Mouse (Mus musculus) embryonic facial prominence, embryonic 10.5 days (tissue): ENCODE measurements around the gene Cd248. TPM values are rescaled to one million over a fixed set of nuclear protein-coding genes. Genes with fewer than 3 reads are reported as not detected.

Experiments used
- DNase-seq: peaks from one replicate; pipeline ENCODE4 v3.0.0-alpha.2; 2017; ENCODE audit warnings: low spot score
- H3K27ac ChIP-seq: fragments of 300-500 bp; sonication (generic); replicated peaks from 2 replicates; pipeline ENCODE4 v1.5.1; 2016; ENCODE audit warnings: mild to moderate bottlenecking
- H3K27me3 ChIP-seq: fragments of 300-500 bp; sonication (generic); replicated peaks from 2 replicates; pipeline ENCODE4 v1.6.1; 2016; ENCODE audit warnings: low read depth, mild to moderate bottlenecking; ENCODE audit not compliant: poor library complexity, severe bottlenecking
- H3K36me3 ChIP-seq: fragments of 300-500 bp; sonication (generic); replicated peaks from 2 replicates; pipeline ENCODE4 v1.6.1; 2016; ENCODE audit warnings: mild to moderate bottlenecking, moderate library complexity
- H3K4me1 ChIP-seq: fragments of 300-500 bp; sonication (generic); 2 replicates; pipeline ENCODE4 v1.6.1; 2016
- H3K4me3 ChIP-seq: fragments of 300-500 bp; sonication (generic); 2 replicates; pipeline ENCODE4 v1.5.1; 2016; ENCODE audit warnings: mild to moderate bottlenecking, moderate library complexity
- H3K9me3 ChIP-seq: fragments of 300-500 bp; sonication (generic); 2 replicates; pipeline ENCODE4 v1.6.1; 2016; ENCODE audit warnings: mild to moderate bottlenecking
- WGBS: fragments of 180-500 bp; shearing (Covaris S2); methylation state at CpG from one replicate; pipeline ENCODE4 v1.1.7; 2016; 5-methylcytosine and 5-hydroxymethylcytosine counted together
- polyA plus RNA-seq: library from polyadenylated mRNA; unstranded; fragments of >200 nt; fragmentation: Nextera tagmentation; extraction: Ambion mirVana; gene quantifications from 2 replicates; pipeline ENCODE4 v1.2.1, GENCODE M21; 2016

Cd248 gene
- polyA plus RNA-seq, 1 experiment from 2014 or later, result 37.0 TPM

GRCm38 (mm10) chr19:5106731-5107191, 38.9 kb downstream of the Cd248 start, which contains the start of gene Rab1b:
Gene Rab1b, minus strand, starts transcription at chr19:5107072.
- H3K27me3 ChIP-seq, result no peaks in the 10 kb centered on the region
- peak within 1 kb of the TSS; percentile 77 for H3K4me3 ChIP-seq
- peak within 1 kb of the TSS; percentile 97 for H3K27ac ChIP-seq
- peaks cover 78% of the 10 kb centered on the region for H3K36me3 ChIP-seq
- peaks cover 36% of the 10 kb centered on the region for H3K4me1 ChIP-seq
- WGBS, result under 1% methylated on average over 46 of the region's 46 CpGs
- DNase-seq, result peak; percentile 99
- no peaks in the 10 kb centered on the region for H3K9me3 ChIP-seq

- no peaks in the 10 kb centered on the region for H3K9me3 ChIP-seq
- H3K27ac ChIP-seq, result no peak overlapping the region
- H3K4me1 ChIP-seq, result peaks cover 36% of the 10 kb centered on the region
- H3K4me3 ChIP-seq, result peak overlapping the region; percentile 77; the same call in 1 of the 2 replicates
- DNase-seq, result no peak
- WGBS, result 74% methylated on average over 18 of the region's 18 CpGs
- peaks cover 78% of the 10 kb centered on the region for H3K36me3 ChIP-seq
- no peaks in the 10 kb centered on the region for H3K27me3 ChIP-seq
These were observed 39.8 kb downstream of the Cd248 start for GRCm38 (mm10) chr19:5107556-5108270.

GRCm38 (mm10) chr19:5108271-5108575, 40.3 kb downstream of the Cd248 start:
- Histone ChIP-seq H3K9me3 (no peaks in the 10 kb centered on the region), H3K27ac (no peak overlapping the region), H3K4me1 (peaks cover 36% of the 10 kb centered on the region), H3K27me3 (no peaks in the 10 kb centered on the region), H3K4me3 (peak overlapping the region; percentile 77; the same call in 1 of the 2 replicates), H3K36me3 (peaks cover 78% of the 10 kb centered on the region)
- peak; percentile 55 for DNase-seq
- 28% methylated on average over 5 of the region's 5 CpGs for whole genome bisulfite sequencing

GRCm38 (mm10) chr19:5108702-5109101, 40.8 kb downstream of the Cd248 start:
- H3K4me3 ChIP-seq, result no peak overlapping the region
- no peak for DNase-seq
- H3K27ac ChIP-seq, result no peak overlapping the region
- WGBS, result 44% methylated on average over 4 of the region's 4 CpGs
- H3K4me1 ChIP-seq, result peaks cover 36% of the 10 kb centered on the region
- no peaks in the 10 kb centered on the region for H3K9me3 ChIP-seq
- no peaks in the 10 kb centered on the region for H3K27me3 ChIP-seq
- H3K36me3 ChIP-seq, result peaks cover 78% of the 10 kb centered on the region

- H3K27me3 ChIP-seq, result no peaks in the 10 kb centered on the region
- H3K4me1 ChIP-seq, result peaks cover 35% of the 10 kb centered on the region
- H3K36me3 ChIP-seq, result peaks cover 76% of the 10 kb centered on the region
- H3K9me3 ChIP-seq, result no peaks in the 10 kb centered on the region
- whole genome bisulfite sequencing, result 73% methylated on average over 19 of the region's 19 CpGs
- H3K27ac ChIP-seq, result no peak overlapping the region
- H3K4me3 ChIP-seq, result no peak overlapping the region
- peak; percentile 50 for DNase-seq
These were observed 42.0 kb downstream of the Cd248 start for GRCm38 (mm10) chr19:5109659-5110453.

- peaks cover 20% of the 10 kb centered on the region for H3K4me1 ChIP-seq
- peaks cover 70% of the 10 kb centered on the region for H3K36me3 ChIP-seq
- H3K27ac ChIP-seq, result no peak overlapping the region
- H3K9me3 ChIP-seq, result no peaks in the 10 kb centered on the region
- no peak for DNase-seq
- WGBS, result 96% methylated on average over 7 of the region's 7 CpGs
- peaks cover 2% of the 10 kb centered on the region for H3K27me3 ChIP-seq
- H3K4me3 ChIP-seq, result no peak overlapping the region
These were observed 45.9 kb downstream of the Cd248 start for GRCm38 (mm10) chr19:5113783-5114182.

GRCm38 (mm10) chr19:5117494-5118383, 49.9 kb downstream of the Cd248 start:
- no peaks in the 10 kb centered on the region for H3K9me3 ChIP-seq
- peaks cover 23% of the 10 kb centered on the region for H3K4me1 ChIP-seq
- peak overlapping the region; percentile 86 for H3K4me3 ChIP-seq
- H3K27me3 ChIP-seq, result peaks cover 11% of the 10 kb centered on the region
- peak; percentile 95 for DNase-seq
- H3K36me3 ChIP-seq, result peaks cover 30% of the 10 kb centered on the region
- peak overlapping the region; percentile 90 for H3K27ac ChIP-seq
- WGBS, result under 1% methylated on average over 80 of the region's 83 CpGs

GRCm38 (mm10) chr19:5118384-5118698, 50.5 kb downstream of the Cd248 start, which contains the start of gene Klc2:
Gene Klc2, minus strand, starts transcription at chr19:5118560.
- no peak for DNase-seq
- WGBS, result under 1% methylated on average over 18 of the region's 18 CpGs
- H3K9me3 ChIP-seq, result no peaks in the 10 kb centered on the region

More at GRCm38 (mm10) chr19:5118384-5118698, 50.5 kb downstream of the Cd248 start, which contains the start of gene Klc2:
- Histone ChIP-seq H3K27me3 (peaks cover 11% of the 10 kb centered on the region), H3K36me3 (peaks cover 24% of the 10 kb centered on the region), H3K27ac (peak within 1 kb of the TSS; percentile 90), H3K4me1 (peaks cover 23% of the 10 kb centered on the region), H3K4me3 (peak within 1 kb of the TSS; percentile 86)

Other genes with a start within 250 kb of the Cd248 start
- gene Ccs, start 228.7 kb upstream of the Cd248 start, polyA plus RNA-seq, result 52.1 and 52.8 TPM in 2 replicates
- gene Ccdc87, start 228.7 kb upstream of the Cd248 start, polyA plus RNA-seq, result 0.06 and 0.11 TPM in 2 replicates
- gene Ctsf, start 212.9 kb upstream of the Cd248 start, polyA plus RNA-seq, result 26.9 and 28.0 TPM in 2 replicates
- gene Actn3, start 190.2 kb upstream of the Cd248 start, polyA plus RNA-seq, result 5.0 and 6.7 TPM in 2 replicates
- gene Zdhhc24, start 189.4 kb upstream of the Cd248 start, polyA plus RNA-seq, result 10.3 and 13.3 TPM in 2 replicates
- 5.8 and 6.1 TPM in 2 replicates for gene Bbs1, start 161.4 kb upstream of the Cd248 start, polyA plus RNA-seq
- 194 and 203 TPM in 2 replicates for gene Dpp3, start 139.8 kb upstream of the Cd248 start, polyA plus RNA-seq
- gene Peli3, start 125.0 kb upstream of the Cd248 start, polyA plus RNA-seq, result 2.6 and 3.1 TPM in 2 replicates
- 164 and 165 TPM in 2 replicates for gene Mrpl11, start 105.9 kb upstream of the Cd248 start, polyA plus RNA-seq
- gene Npas4, start 77.8 kb upstream of the Cd248 start, polyA plus RNA-seq, result not detected in 2 replicates
- gene Slc29a2, start 44.2 kb upstream of the Cd248 start, polyA plus RNA-seq, result 7.1 and 8.5 TPM in 2 replicates
- 34.7 and 36.1 TPM in 2 replicates for gene B4gat1, start 29.3 kb upstream of the Cd248 start, polyA plus RNA-seq
- 3.1 and 4.2 TPM in 2 replicates for gene AC124502.3, start 29.2 kb upstream of the Cd248 start, polyA plus RNA-seq
- 72.6 and 82.4 TPM in 2 replicates for gene Brms1, start 26.7 kb upstream of the Cd248 start, polyA plus RNA-seq
- gene Rin1, start 17.6 kb upstream of the Cd248 start, polyA plus RNA-seq, result 2.4 and 3.2 TPM in 2 replicates
- gene Tmem151a, start 17.5 kb downstream of the Cd248 start, polyA plus RNA-seq, result 1.4 and 1.9 TPM in 2 replicates
- 70.5 and 73.4 TPM in 2 replicates for gene Yif1a, start 20.5 kb downstream of the Cd248 start, polyA plus RNA-seq
- gene Cnih2, start 30.4 kb downstream of the Cd248 start, polyA plus RNA-seq, result 28.4 and 31.7 TPM in 2 replicates
- 266 and 270 TPM in 2 replicates for gene Rab1b, start 39.0 kb downstream of the Cd248 start, polyA plus RNA-seq
- 30.0 and 31.2 TPM in 2 replicates for gene Klc2, start 50.5 kb downstream of the Cd248 start, polyA plus RNA-seq
- 24.8 and 25.6 TPM in 2 replicates for gene Pacs1, start 205.0 kb downstream of the Cd248 start, polyA plus RNA-seq
- 456 and 467 TPM in 2 replicates for gene Sf3b2, start 227.4 kb downstream of the Cd248 start, polyA plus RNA-seq
- 8.5 and 8.6 TPM in 2 replicates for gene Gal3st3, start 230.3 kb downstream of the Cd248 start, polyA plus RNA-seq